Mouse (Mus musculus) brain, embryonic 14.5 days (tissue): ENCODE data around the gene N4bp2.

Experiments
- CTCF ChIP-seq: fragments of 200-500 bp; IDR thresholded peaks from 2 replicates; pipeline ENCODE4 v1.5.1; 2012; ENCODE audit warnings: inconsistent platforms, mild to moderate bottlenecking, moderate library complexity, borderline replicate concordance; ENCODE audit not compliant: insufficient read depth, insufficient read length; ENCODE audit errors: extremely low read depth
- POLR2A ChIP-seq: fragments of 200-500 bp; IDR thresholded peaks from 2 replicates; pipeline ENCODE4 v1.6.1; 2012; ENCODE audit warnings: mild to moderate bottlenecking, inconsistent platforms, borderline replicate concordance; ENCODE audit not compliant: poor library complexity, insufficient read depth, insufficient read length, severe bottlenecking; ENCODE audit errors: extremely low read depth

DNA sequence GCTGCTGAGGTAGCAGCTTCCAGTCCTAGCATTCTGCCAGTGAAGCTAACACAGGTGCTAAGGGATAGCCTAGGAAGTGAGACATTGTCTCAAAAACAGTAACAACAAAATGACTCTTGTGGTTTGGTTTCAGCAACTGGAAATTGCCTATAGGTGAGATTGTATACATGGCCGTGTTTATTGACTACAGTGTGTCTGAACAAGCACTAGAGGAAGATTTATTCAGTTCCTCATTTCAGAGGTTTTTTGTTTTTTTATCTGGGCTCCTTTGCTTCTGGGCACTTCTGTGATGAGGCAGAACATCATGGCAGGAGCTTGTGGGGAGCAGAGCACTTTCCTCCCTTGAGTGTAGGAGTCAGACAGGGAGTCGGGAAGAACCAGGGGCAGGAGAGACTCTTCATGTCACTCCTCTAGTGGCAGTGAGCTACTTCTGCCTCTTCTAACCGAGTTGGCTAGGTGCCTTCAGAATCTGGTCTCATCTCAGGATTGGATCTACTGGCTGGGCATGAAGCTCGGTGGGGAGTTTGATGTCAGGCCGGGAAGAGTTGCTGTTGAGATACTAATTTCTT lies 17.9 kb downstream of the N4bp2 start:
- no peak for TF ChIP-seq CTCF
- TF ChIP-seq POLR2A, result no peak
